Mouse (Mus musculus) midbrain, postnatal 0 days (tissue): ENCODE measurements around the gene Hist1h3e. TPM values are rescaled to one million over a fixed set of nuclear protein-coding genes. Genes with fewer than 3 reads are reported as not detected.
A peak's percentile ranks its signal among the peaks of the same experiment; 100 is the strongest.

Source experiments
- ATAC-seq: fragments of 200-750 bp; cut with Nextera tagmentation; 2 replicates; pipeline ENCODE4 v1.8.0; 2017; ENCODE audit warnings: moderate number of reproducible peaks, mild to moderate bottlenecking, moderate TSS enrichment, moderate library complexity; ENCODE audit not compliant: low FRiP score
- DNase-seq: peaks from one replicate; pipeline ENCODE4 v3.0.0-alpha.2; 2015; ENCODE audit warnings: low spot score
- H3K27ac ChIP-seq: fragments of 300-500 bp; sonication (generic); 2 replicates; pipeline ENCODE4 v1.5.1; 2014; ENCODE audit warnings: low read depth, mild to moderate bottlenecking, low read length, mixed read lengths
- H3K27me3 ChIP-seq: fragments of 300-500 bp; sonication (generic); 2 replicates; pipeline ENCODE4 v1.6.1; 2014; ENCODE audit warnings: low read length, control low read depth, mixed read lengths; ENCODE audit not compliant: insufficient read depth
- H3K36me3 ChIP-seq: fragments of 300-500 bp; sonication (generic); 2 replicates; pipeline ENCODE4 v1.6.1; 2014; ENCODE audit warnings: low read length, control low read depth, mixed read lengths; ENCODE audit not compliant: insufficient read depth
- H3K4me1 ChIP-seq: fragments of 300-500 bp; sonication (generic); 2 replicates; pipeline ENCODE4 v1.6.1; 2014; ENCODE audit warnings: mild to moderate bottlenecking, control low read depth, antibody characterized with exemption, low read length, mixed read lengths; ENCODE audit not compliant: insufficient read depth
- H3K4me2 ChIP-seq: fragments of 300-500 bp; sonication (generic); 2 replicates; pipeline ENCODE4 v1.6.1; 2014; ENCODE audit warnings: low read depth, mild to moderate bottlenecking, low read length, mixed read lengths; ENCODE audit not compliant: poor library complexity, severe bottlenecking
- H3K4me3 ChIP-seq: fragments of 300-500 bp; sonication (generic); 2 replicates; pipeline ENCODE4 v1.5.1; 2014; ENCODE audit warnings: low read depth, mild to moderate bottlenecking, low read length, moderate library complexity
- H3K9ac ChIP-seq: fragments of 300-500 bp; sonication (generic); replicated peaks from 2 replicates; pipeline ENCODE4 v1.6.1; 2014; ENCODE audit warnings: mild to moderate bottlenecking, low read length, moderate library complexity, mixed read lengths; ENCODE audit not compliant: poor library complexity, severe bottlenecking
- H3K9me3 ChIP-seq: fragments of 300-500 bp; sonication (generic); 2 replicates; pipeline ENCODE4 v1.6.1; 2016; ENCODE audit warnings: low read length, control low read depth
- CTCF ChIP-seq: IDR thresholded peaks from 2 replicates; pipeline ENCODE4 v1.5.1; 2016; ENCODE audit warnings: antibody characterized with exemption, mild to moderate bottlenecking
- WGBS: fragments of 180-500 bp; shearing (Covaris S2); extraction: QIAGEN DNeasy Blood & Tissue Kit; methylation state at CpG from one replicate; pipeline ENCODE4 v1.1.7; 2014; 5-methylcytosine and 5-hydroxymethylcytosine counted together
- microRNA-seq: library from miRNA; unstranded; fragments of <30 nt; microRNA quantifications from one replicate; pipeline ENCODE4, GENCODE M21; 2016; ENCODE audit warnings: borderline number of aligned reads
- polyA plus RNA-seq: library from polyadenylated mRNA; unstranded; fragments of >200 nt; fragmentation: Nextera tagmentation; extraction: Ambion mirVana; gene quantifications from 2 replicates; pipeline ENCODE4 v1.2.1, GENCODE M21; 2015
- total RNA-seq: library from RNA; depleted of rRNA; stranded (reverse); fragments of >200 nt; gene quantifications from 2 replicates; pipeline ENCODE4 v1.2.3, GENCODE M21; 2014; rRNA removed

Gene Hist1h3e
- total and polyA plus RNA-seq, 2 experiments from 2014 or later = 1.2 to 384 TPM

DNA sequence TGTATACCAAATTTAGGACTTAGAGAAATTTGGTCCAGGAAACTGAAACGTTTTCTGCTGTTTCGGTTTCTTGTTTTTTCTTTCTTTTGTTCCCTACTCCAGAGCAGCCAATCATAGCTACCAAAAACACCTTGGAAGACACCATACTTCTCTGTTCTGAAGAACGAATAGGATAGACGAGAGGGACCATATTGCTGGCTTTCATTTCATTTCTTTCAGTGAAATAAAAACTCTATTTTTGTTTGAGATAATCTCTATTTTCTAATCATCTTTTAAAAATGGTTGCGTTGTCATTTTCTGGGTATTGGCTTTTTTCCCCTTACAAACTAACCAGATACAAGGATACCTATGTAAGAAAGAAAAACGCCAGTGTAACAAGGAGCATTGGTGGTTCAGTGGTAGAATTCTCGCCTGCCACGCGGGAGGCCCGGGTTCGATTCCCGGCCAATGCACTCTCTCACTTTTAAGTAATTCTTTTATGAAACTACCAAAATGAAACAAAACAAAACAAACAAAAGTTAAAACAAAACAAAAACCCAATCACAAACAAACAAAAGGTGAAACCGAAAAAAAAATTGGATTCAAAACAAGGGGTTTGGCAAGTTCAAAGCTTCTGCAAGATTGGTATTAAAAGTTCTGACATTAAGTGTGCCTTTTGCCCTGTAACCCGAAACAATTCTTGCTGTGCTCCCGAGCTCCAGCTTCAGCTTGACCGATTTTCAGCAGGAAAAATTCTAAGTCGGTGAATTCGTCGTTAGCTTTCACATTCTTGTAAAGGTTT, 45.2 kb downstream of the Hist1h3e start:
- H3K27ac ChIP-seq = no peak overlapping the region
- under 1% methylated on average over 19 of the region's 19 CpGs for WGBS
- H3K27me3 ChIP-seq = no peaks in the 10 kb centered on the region
- no peak overlapping the region for H3K9ac ChIP-seq
- peaks cover 5% of the 10 kb centered on the region; the same call in 1 of the 2 replicates for H3K4me1 ChIP-seq
- peak overlapping the region; percentile 72 for H3K4me2 ChIP-seq
- ATAC-seq = peak; percentile 74
- H3K36me3 ChIP-seq = no peaks in the 10 kb centered on the region
- peak overlapping the region; percentile 47 for H3K4me3 ChIP-seq
- DNase-seq = peak; percentile 81
- TF ChIP-seq CTCF = no peak
- H3K9me3 ChIP-seq = no peaks in the 10 kb centered on the region

DNA sequence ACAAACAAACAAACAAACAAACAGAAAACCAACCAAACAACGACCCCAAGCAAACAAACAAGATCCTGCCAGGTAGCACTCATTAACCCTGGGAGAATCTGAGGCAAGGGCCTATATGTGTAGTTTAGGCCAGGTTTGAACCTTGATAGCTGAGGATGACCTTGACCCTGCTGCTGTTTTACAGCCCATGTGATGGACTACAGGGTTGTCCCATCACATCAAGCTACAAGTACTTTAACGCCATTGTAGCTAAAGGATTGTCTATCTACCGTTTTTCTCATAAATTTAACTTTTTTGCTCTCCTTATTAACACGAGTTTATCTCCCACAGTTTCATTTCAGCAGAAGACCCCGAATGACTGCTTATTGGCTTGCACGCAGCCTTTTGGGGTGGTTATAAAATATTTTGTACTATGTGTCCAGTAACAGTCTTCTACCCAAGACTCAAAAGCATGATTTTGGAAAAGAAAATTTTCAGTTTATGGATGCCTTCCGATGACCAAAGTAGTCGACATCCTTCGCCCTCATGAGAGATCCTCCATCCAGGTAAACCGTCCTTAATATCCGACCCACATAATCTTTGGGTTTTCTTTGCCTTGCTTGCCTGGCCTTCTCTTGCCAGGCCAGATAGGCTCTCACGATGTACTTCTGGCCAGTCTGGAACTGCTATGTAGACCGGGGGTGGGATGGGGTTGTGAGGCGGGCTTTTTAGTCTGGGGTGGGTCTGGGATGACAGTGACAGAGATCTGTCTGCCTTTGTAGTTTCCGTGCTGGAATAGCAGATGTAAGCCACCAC, 46.1 kb downstream of the Hist1h3e start:
- DNase-seq (no peak), ATAC-seq (no peak)
- 56% methylated on average over 15 of the region's 15 CpGs for WGBS
- H3K27ac ChIP-seq = no peak overlapping the region
- H3K27me3 ChIP-seq = no peaks in the 10 kb centered on the region
- peaks cover 5% of the 10 kb centered on the region; the same call in 1 of the 2 replicates for H3K4me1 ChIP-seq
- H3K9ac ChIP-seq = peak overlapping the region; percentile 50; the same call in 1 of the 2 replicates
- no peaks in the 10 kb centered on the region for H3K36me3 ChIP-seq
- peak overlapping the region; percentile 47 for H3K4me3 ChIP-seq
- no peak for TF ChIP-seq CTCF
- no peaks in the 10 kb centered on the region for H3K9me3 ChIP-seq
- peak overlapping the region; percentile 72 for H3K4me2 ChIP-seq

DNA sequence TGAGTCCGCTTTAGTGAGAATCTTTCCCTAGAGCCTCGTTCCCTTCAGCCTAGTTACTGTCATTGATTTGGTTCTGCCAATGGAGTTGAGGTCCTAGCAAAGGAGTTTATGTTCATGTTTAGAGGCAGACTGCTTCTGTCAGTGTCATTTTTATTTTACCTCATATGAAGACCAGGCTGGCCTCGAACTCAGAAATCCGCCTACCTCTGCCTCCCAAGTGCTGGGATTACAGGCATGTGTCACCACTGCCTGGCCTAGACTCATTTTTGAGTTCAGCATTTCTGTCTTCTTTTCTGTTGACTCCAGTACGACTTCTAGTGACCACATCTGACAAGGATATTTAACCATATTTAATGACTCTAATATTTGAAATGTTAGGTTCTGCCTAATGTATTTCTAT, 46.9 kb downstream of the Hist1h3e start:
- H3K9me3 ChIP-seq = no peaks in the 10 kb centered on the region
- H3K27ac ChIP-seq = no peak overlapping the region
- no peaks in the 10 kb centered on the region for H3K27me3 ChIP-seq
- H3K4me1 ChIP-seq = peaks cover 5% of the 10 kb centered on the region; the same call in 1 of the 2 replicates
- H3K9ac ChIP-seq = no peak overlapping the region
- H3K36me3 ChIP-seq = no peaks in the 10 kb centered on the region
- TF ChIP-seq CTCF = no peak
- WGBS = 77% methylated on average over 5 of the region's 5 CpGs
- H3K4me3 ChIP-seq = no peak overlapping the region
- H3K4me2 ChIP-seq = no peak overlapping the region
- ATAC-seq = no peak
- no peak for DNase-seq

DNA sequence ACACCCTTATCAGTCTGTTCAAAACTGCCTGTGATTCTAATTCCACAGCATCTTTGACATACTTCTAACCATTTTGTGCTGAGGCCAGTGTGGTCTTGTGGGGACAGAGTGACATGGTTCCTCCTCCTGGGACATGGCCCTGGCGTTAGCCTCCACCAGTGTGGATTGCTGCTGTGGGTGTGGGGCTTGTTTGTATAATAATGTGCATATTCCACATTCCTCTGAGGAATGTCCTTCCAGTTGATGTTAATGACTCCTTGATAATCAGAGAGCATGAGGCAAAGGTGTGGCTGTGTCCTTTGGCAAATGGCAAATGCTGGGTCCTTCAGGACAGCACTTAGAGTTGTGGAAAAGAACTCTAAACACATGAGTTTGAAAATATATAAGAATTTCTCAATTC, 48.7 kb downstream of the Hist1h3e start:
- no peak overlapping the region for H3K4me3 ChIP-seq
- H3K27me3 ChIP-seq = no peaks in the 10 kb centered on the region
- ATAC-seq = no peak
- no peak overlapping the region for H3K9ac ChIP-seq
- H3K27ac ChIP-seq = no peak overlapping the region
- H3K9me3 ChIP-seq = no peaks in the 10 kb centered on the region
- no peak for DNase-seq
- WGBS = 83% methylated on average over 1 of the region's 1 CpGs
- H3K4me2 ChIP-seq = no peak overlapping the region
- H3K4me1 ChIP-seq = peaks cover 5% of the 10 kb centered on the region; the same call in 1 of the 2 replicates
- H3K36me3 ChIP-seq = no peaks in the 10 kb centered on the region
- no peak for TF ChIP-seq CTCF

Small RNAs within 50 kb of the gene (microRNA-seq; reads per million reads assigned to microRNA genes)
- gene Gm44297 = not detected
- not detected for gene Gm44359
- not detected for gene Gm44394
- not detected for gene n-TStga1

Other genes starting within 250 kb of the Hist1h3e start
Only the 30 nearest of the 35 such genes appear.
- gene Zfp322a, start 193.2 kb downstream of the Hist1h3e start, total RNA-seq = 19.7 and 32.5 TPM in 2 replicates
- gene Zfp322a, start 193.2 kb downstream of the Hist1h3e start, polyA plus RNA-seq = 31.1 and 31.5 TPM in 2 replicates
- gene Abt1, start 138.5 kb downstream of the Hist1h3e start, total RNA-seq = 4.9 and 7.3 TPM in 2 replicates
- gene Abt1, start 138.5 kb downstream of the Hist1h3e start, polyA plus RNA-seq = 5.2 and 6.0 TPM in 2 replicates
- 0.05 TPM in 1 of 2 replicates, not detected in the other for gene Btn1a1, start 96.5 kb downstream of the Hist1h3e start, total RNA-seq
- 0.04 and 0.07 TPM in 2 replicates for gene Btn1a1, start 96.5 kb downstream of the Hist1h3e start, polyA plus RNA-seq
- 0.16 TPM in 1 of 2 replicates, not detected in the other for gene Btn2a2, start 73.5 kb downstream of the Hist1h3e start, total RNA-seq
- gene Btn2a2, start 73.5 kb downstream of the Hist1h3e start, polyA plus RNA-seq = not detected in 2 replicates
- 1,176 and 1,474 TPM in 2 replicates for gene Hist1h4h, start 31.3 kb downstream of the Hist1h3e start, total RNA-seq
- gene Hist1h4h, start 31.3 kb downstream of the Hist1h3e start, polyA plus RNA-seq = 3.9 and 4.0 TPM in 2 replicates
- gene Hist1h2af, start 28.5 kb downstream of the Hist1h3e start, total RNA-seq = 52.3 and 293 TPM in 2 replicates
- 0.54 and 1.5 TPM in 2 replicates for gene Hist1h2af, start 28.5 kb downstream of the Hist1h3e start, polyA plus RNA-seq
- 99.4 and 262 TPM in 2 replicates for gene Hist1h3g, start 26.9 kb downstream of the Hist1h3e start, total RNA-seq
- not detected in 2 replicates for gene Hist1h3g, start 26.9 kb downstream of the Hist1h3e start, polyA plus RNA-seq
- gene Hist1h2bh, start 19.0 kb downstream of the Hist1h3e start, total RNA-seq = 8.7 and 34.2 TPM in 2 replicates
- 0.16 TPM in 1 of 2 replicates, not detected in the other for gene Hist1h2bh, start 19.0 kb downstream of the Hist1h3e start, polyA plus RNA-seq
- 154 and 239 TPM in 2 replicates for gene Hist1h3f, start 18.3 kb downstream of the Hist1h3e start, total RNA-seq
- 0.21 and 0.23 TPM in 2 replicates for gene Hist1h3f, start 18.3 kb downstream of the Hist1h3e start, polyA plus RNA-seq
- gene Hist1h4f, start 10.7 kb downstream of the Hist1h3e start, total RNA-seq = 684 and 753 TPM in 2 replicates
- not detected in 2 replicates for gene Hist1h4f, start 10.7 kb downstream of the Hist1h3e start, polyA plus RNA-seq
- 21.3 and 23.4 TPM in 2 replicates for gene Hist1h1d, start 9.1 kb downstream of the Hist1h3e start, total RNA-seq
- 0.04 and 0.07 TPM in 2 replicates for gene Hist1h1d, start 9.1 kb downstream of the Hist1h3e start, polyA plus RNA-seq
- gene Hist1h2ae, start 8.9 kb upstream of the Hist1h3e start, total RNA-seq = 76.7 and 98.8 TPM in 2 replicates
- 4.5 and 5.9 TPM in 2 replicates for gene Hist1h2ae, start 8.9 kb upstream of the Hist1h3e start, polyA plus RNA-seq
- gene Hist1h2bg, start 9.0 kb upstream of the Hist1h3e start, total RNA-seq = 248 and 572 TPM in 2 replicates
- gene Hist1h2bg, start 9.0 kb upstream of the Hist1h3e start, polyA plus RNA-seq = 2.8 and 4.5 TPM in 2 replicates
- gene Hist1h2bf, start 11.8 kb upstream of the Hist1h3e start, total RNA-seq = 194 and 327 TPM in 2 replicates
- 0.43 TPM in 1 of 2 replicates, not detected in the other for gene Hist1h2bf, start 11.8 kb upstream of the Hist1h3e start, polyA plus RNA-seq
- 162 and 232 TPM in 2 replicates for gene Hist1h2ad, start 12.0 kb upstream of the Hist1h3e start, total RNA-seq
- not detected in 2 replicates for gene Hist1h2ad, start 12.0 kb upstream of the Hist1h3e start, polyA plus RNA-seq
- gene Hist1h3d, start 13.4 kb upstream of the Hist1h3e start, total RNA-seq = 49.8 and 92.5 TPM in 2 replicates
- 0.42 and 0.55 TPM in 2 replicates for gene Hist1h3d, start 13.4 kb upstream of the Hist1h3e start, polyA plus RNA-seq
- 900 and 1,141 TPM in 2 replicates for gene Hist1h4d, start 19.2 kb upstream of the Hist1h3e start, total RNA-seq
- 18.0 and 18.8 TPM in 2 replicates for gene Hist1h4d, start 19.2 kb upstream of the Hist1h3e start, polyA plus RNA-seq
- 75.1 and 75.2 TPM in 2 replicates for gene Hist1h2be, start 58.8 kb upstream of the Hist1h3e start, total RNA-seq
- gene Hist1h2be, start 58.8 kb upstream of the Hist1h3e start, polyA plus RNA-seq = 0.32 and 0.33 TPM in 2 replicates
- 159 and 160 TPM in 2 replicates for gene Hist1h1e, start 60.2 kb upstream of the Hist1h3e start, total RNA-seq
- gene Hist1h1e, start 60.2 kb upstream of the Hist1h3e start, polyA plus RNA-seq = 8.0 and 9.5 TPM in 2 replicates
- gene Hist1h2ac, start 121.6 kb upstream of the Hist1h3e start, total RNA-seq = 16.6 and 45.8 TPM in 2 replicates
- 0.21 and 0.28 TPM in 2 replicates for gene Hist1h2ac, start 121.6 kb upstream of the Hist1h3e start, polyA plus RNA-seq
- gene Hist1h2bc, start 121.8 kb upstream of the Hist1h3e start, total RNA-seq = 66.3 and 125 TPM in 2 replicates
- 23.7 and 28.6 TPM in 2 replicates for gene Hist1h2bc, start 121.8 kb upstream of the Hist1h3e start, polyA plus RNA-seq
- 0.93 TPM in 1 of 2 replicates, not detected in the other for gene Hist1h1t, start 133.4 kb upstream of the Hist1h3e start, total RNA-seq
- gene Hist1h1t, start 133.4 kb upstream of the Hist1h3e start, polyA plus RNA-seq = not detected in 2 replicates
- 622 and 783 TPM in 2 replicates for gene Hist1h4c, start 136.1 kb upstream of the Hist1h3e start, total RNA-seq
- 1.5 and 2.2 TPM in 2 replicates for gene Hist1h4c, start 136.1 kb upstream of the Hist1h3e start, polyA plus RNA-seq
- gene Hfe, start 148.5 kb upstream of the Hist1h3e start, total RNA-seq = 1.8 and 2.5 TPM in 2 replicates
- gene Hfe, start 148.5 kb upstream of the Hist1h3e start, polyA plus RNA-seq = 4.0 and 5.8 TPM in 2 replicates
- 243 and 275 TPM in 2 replicates for gene Hist1h1c, start 176.4 kb upstream of the Hist1h3e start, total RNA-seq
- 26.1 and 26.5 TPM in 2 replicates for gene Hist1h1c, start 176.4 kb upstream of the Hist1h3e start, polyA plus RNA-seq
- 206 and 420 TPM in 2 replicates for gene Hist1h3c, start 183.2 kb upstream of the Hist1h3e start, total RNA-seq
- gene Hist1h3c, start 183.2 kb upstream of the Hist1h3e start, polyA plus RNA-seq = not detected in 2 replicates
- gene Hist1h2bb, start 184.4 kb upstream of the Hist1h3e start, total RNA-seq = 491 and 821 TPM in 2 replicates
- gene Hist1h2bb, start 184.4 kb upstream of the Hist1h3e start, polyA plus RNA-seq = 0.61 TPM in 1 of 2 replicates, not detected in the other
- 98.5 and 290 TPM in 2 replicates for gene Hist1h2ab, start 188.8 kb upstream of the Hist1h3e start, total RNA-seq
- gene Hist1h2ab, start 188.8 kb upstream of the Hist1h3e start, polyA plus RNA-seq = 2.1 and 2.4 TPM in 2 replicates
- gene Hist1h3b, start 189.9 kb upstream of the Hist1h3e start, total RNA-seq = 124 and 290 TPM in 2 replicates
- 0.50 and 0.51 TPM in 2 replicates for gene Hist1h3b, start 189.9 kb upstream of the Hist1h3e start, polyA plus RNA-seq
- 143 and 315 TPM in 2 replicates for gene Hist1h4b, start 194.6 kb upstream of the Hist1h3e start, total RNA-seq
- 1.6 and 2.0 TPM in 2 replicates for gene Hist1h4b, start 194.6 kb upstream of the Hist1h3e start, polyA plus RNA-seq